Mouse (Mus musculus): ENCODE measurements around the gene Gm4737. TPM values are rescaled to one million over a fixed set of nuclear protein-coding genes. Genes with fewer than 3 reads are reported as not detected.

The Gm4737 gene
- polyA plus RNA-seq, 1 experiment from 2014 or later: 2.5 TPM

DNA sequence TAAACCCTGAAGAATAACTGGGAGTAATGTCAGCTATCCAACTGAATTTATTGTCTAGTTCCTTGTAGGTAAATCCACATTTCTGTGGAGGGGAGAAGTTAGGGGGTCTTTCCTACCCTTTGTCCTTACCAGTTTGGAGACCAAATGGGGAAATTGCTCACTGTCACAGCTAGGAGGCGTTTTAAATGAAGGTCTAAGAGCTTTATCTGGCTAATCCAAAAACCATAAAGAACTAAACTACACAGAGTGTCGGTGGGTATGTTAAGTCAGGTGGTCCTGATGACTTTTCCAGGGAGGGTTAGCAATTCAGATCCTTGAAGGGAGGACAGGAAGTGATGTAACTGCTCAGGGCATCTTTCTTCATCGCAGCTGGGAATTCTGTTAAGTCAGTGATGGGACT is 34.3 kb downstream of the Gm4737 start:
- no peaks in the 10 kb centered on the region for H3K9me3 ChIP-seq (replicated peaks)
- no peaks in the 10 kb centered on the region for H3K36me3 ChIP-seq
- ATAC-seq (ENCODE audit: low read depth): no peak
- H3K27ac ChIP-seq: no peak overlapping the region
- H3K27me3 ChIP-seq: no peaks in the 10 kb centered on the region
- H3K4me3 ChIP-seq (replicated peaks): no peak overlapping the region
- 28% methylated on average over 3 of the region's 3 CpGs for WGBS (ENCODE audit: insufficient replicate concordance)
- H3K4me1 ChIP-seq (replicated peaks): no peaks in the 10 kb centered on the region
- no peak overlapping the region for H3K9ac ChIP-seq
- no peak for DNase-seq
- H3K4me2 ChIP-seq: no peak overlapping the region

DNA sequence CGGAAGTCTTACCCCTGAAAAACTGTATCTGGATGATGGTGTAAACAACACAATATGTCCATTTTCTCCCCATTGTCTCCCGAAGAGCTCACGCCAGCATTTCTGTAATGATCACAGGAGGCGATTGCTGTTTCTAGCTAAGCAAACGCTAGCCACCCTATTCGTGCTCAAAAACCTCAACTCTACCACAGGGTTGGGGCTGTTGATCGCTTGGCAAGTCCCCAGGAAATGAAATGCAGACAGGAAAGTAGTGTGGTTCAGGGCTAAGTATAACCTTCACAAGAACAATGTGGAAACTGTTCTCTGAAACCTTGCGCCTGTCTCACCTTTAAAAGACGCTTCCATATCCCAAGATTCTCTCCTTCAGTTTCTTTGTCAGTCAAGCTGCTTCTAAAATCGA is 34.9 kb downstream of the Gm4737 start, which contains the start of gene Cd96:
Cd96 (minus strand) TSS at position 232 of the 400 bp plus-strand sequence.
- 21% methylated on average over 10 of the region's 10 CpGs for WGBS (ENCODE audit: insufficient replicate concordance)
- H3K4me2 ChIP-seq: no peak within 1 kb of the TSS
- ATAC-seq (ENCODE audit: low read depth): no peak

GRCm38 (mm10) chr16:46117645-46118044 is 37.2 kb downstream of the Gm4737 start:
- Histone ChIP-seq H3K9me3 (replicated peaks) (no peaks in the 10 kb centered on the region), H3K9ac (no peak overlapping the region), H3K27me3 (no peaks in the 10 kb centered on the region), H3K36me3 (no peaks in the 10 kb centered on the region), H3K4me3 (replicated peaks) (no peak overlapping the region), H3K4me1 (replicated peaks) (no peaks in the 10 kb centered on the region), H3K4me2 (no peak overlapping the region), H3K27ac (no peak overlapping the region)
- WGBS (ENCODE audit: insufficient replicate concordance): 67% methylated on average over 3 of the region's 3 CpGs
- no peak for DNase-seq
- ATAC-seq (ENCODE audit: low read depth): no peak

More for the DNA sequence above, 34.9 kb downstream of the Gm4737 start, which contains the start of gene Cd96:
- Histone ChIP-seq H3K27me3 (no peaks in the 10 kb centered on the region), H3K9ac (no peak within 1 kb of the TSS), H3K27ac (no peak within 1 kb of the TSS), H3K36me3 (no peaks in the 10 kb centered on the region), H3K4me3 (replicated peaks) (no peak within 1 kb of the TSS), H3K9me3 (replicated peaks) (no peaks in the 10 kb centered on the region), H3K4me1 (replicated peaks) (no peaks in the 10 kb centered on the region)
- DNase-seq: no peak

DNA sequence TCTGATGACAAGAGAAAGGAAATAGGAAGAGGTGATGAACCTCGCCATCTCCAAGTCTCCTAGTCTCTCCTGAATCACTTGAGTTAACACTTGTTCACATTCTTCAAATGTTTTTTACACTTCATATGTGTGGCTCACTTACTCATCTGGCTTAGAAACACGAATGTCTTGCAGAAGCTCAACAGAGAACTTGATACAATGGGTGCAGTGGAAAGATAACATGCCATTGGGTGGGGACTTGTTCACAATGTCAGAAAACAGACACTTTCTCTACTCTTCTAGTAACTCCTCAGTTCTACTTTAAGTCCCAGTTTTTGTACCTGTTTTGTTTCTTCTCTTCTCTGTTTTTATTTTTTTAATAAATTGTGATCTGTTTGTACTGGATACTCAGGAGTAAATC is 40.1 kb downstream of the Gm4737 start:
- no peak for DNase-seq
- Histone ChIP-seq H3K4me3 (replicated peaks) (no peak overlapping the region), H3K36me3 (no peaks in the 10 kb centered on the region), H3K4me1 (replicated peaks) (no peaks in the 10 kb centered on the region), H3K4me2 (no peak overlapping the region), H3K27me3 (no peaks in the 10 kb centered on the region), H3K27ac (no peak overlapping the region), H3K9me3 (replicated peaks) (no peaks in the 10 kb centered on the region), H3K9ac (no peak overlapping the region)
- WGBS (ENCODE audit: insufficient replicate concordance): 32% methylated on average over 2 of the region's 2 CpGs
- no peak for ATAC-seq (ENCODE audit: low read depth)

DNA sequence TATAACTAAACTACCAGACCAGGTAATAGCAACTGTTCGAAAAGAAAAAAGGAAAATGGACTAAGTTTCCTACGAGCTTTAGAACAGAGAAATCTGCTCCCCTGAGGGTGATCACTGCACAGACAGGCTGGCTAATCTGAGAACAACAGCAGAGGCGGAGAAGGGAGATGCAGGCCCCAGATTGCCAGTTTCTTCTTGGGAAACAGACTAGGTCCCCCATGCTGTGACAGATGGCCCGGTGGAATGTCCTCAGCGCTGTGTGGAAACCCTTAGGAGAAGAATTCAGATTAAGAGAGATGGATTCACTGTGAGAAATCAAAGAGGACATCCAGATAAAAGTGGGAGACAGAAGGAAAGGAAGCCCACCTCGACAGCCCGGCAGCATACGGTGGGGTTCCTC is 45.3 kb downstream of the Gm4737 start:
- H3K4me1 ChIP-seq (replicated peaks): no peaks in the 10 kb centered on the region
- no peak overlapping the region for H3K27ac ChIP-seq
- H3K4me2 ChIP-seq: no peak overlapping the region
- H3K9me3 ChIP-seq (replicated peaks): no peaks in the 10 kb centered on the region
- 35% methylated on average over 8 of the region's 8 CpGs for WGBS (ENCODE audit: insufficient replicate concordance)
- H3K9ac ChIP-seq: no peak overlapping the region
- no peaks in the 10 kb centered on the region for H3K36me3 ChIP-seq
- no peak for ATAC-seq (ENCODE audit: low read depth)
- DNase-seq: no peak
- no peaks in the 10 kb centered on the region for H3K27me3 ChIP-seq
- no peak overlapping the region for H3K4me3 ChIP-seq (replicated peaks)

DNA sequence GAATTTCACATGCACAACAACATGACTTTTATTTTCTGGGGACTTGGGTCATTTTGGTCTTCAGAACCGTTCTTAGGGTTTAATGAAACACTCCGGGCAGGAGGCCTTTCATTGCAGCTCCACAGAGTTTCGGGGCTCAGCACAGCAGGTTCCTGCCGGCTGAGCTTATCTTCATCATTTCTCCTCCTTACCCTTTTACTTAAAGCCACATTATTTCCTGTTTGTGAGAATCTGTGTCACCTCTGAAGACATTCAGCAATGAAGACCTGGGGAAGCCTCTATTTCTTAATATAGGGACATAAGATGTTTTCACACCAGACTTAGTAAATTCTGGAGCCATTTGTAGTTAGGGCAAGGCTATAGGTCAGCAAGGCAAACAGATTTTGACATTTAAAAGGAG is 47.4 kb downstream of the Gm4737 start:
- no peak for ATAC-seq (ENCODE audit: low read depth)
- WGBS (ENCODE audit: insufficient replicate concordance): 32% methylated on average over 4 of the region's 4 CpGs
- H3K9me3 ChIP-seq (replicated peaks): no peaks in the 10 kb centered on the region
- H3K4me3 ChIP-seq (replicated peaks): no peak overlapping the region
- no peak overlapping the region for H3K9ac ChIP-seq
- DNase-seq: no peak
- no peaks in the 10 kb centered on the region for H3K36me3 ChIP-seq
- H3K27ac ChIP-seq: no peak overlapping the region
- H3K27me3 ChIP-seq: no peaks in the 10 kb centered on the region
- no peak overlapping the region for H3K4me2 ChIP-seq
- no peaks in the 10 kb centered on the region for H3K4me1 ChIP-seq (replicated peaks)

DNA sequence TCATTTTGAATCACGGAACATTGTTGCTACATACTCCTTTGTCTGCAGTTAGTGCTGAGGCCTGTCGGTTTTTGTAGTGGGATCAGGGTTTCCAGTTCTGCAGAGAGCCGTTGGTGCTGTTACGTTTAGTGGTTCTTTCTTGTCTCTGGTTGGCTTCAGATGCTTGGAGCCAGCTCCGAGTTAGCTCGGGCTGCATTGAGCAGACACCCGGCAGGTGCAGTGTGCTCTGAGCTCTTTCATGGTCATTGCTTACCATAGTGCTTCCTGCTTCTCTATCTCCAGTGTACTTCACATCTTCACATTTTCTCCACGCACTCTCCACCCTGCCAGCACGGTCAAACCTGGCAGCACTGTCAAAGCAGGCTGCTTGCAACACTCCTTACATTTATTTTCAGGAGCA is 50.4 kb downstream of the Gm4737 start:
- Histone ChIP-seq H3K9me3 (replicated peaks) (no peaks in the 10 kb centered on the region), H3K4me3 (replicated peaks) (no peak overlapping the region), H3K27ac (no peak overlapping the region), H3K4me2 (no peak overlapping the region), H3K4me1 (replicated peaks) (no peaks in the 10 kb centered on the region), H3K27me3 (no peaks in the 10 kb centered on the region), H3K9ac (no peak overlapping the region), H3K36me3 (no peaks in the 10 kb centered on the region)
- DNase-seq (no peak), ATAC-seq (ENCODE audit: low read depth) (no peak)
- WGBS (ENCODE audit: insufficient replicate concordance): 59% methylated on average over 9 of the region's 9 CpGs

Other genes starting within 250 kb of the Gm4737 start
- gene Phldb2, start 201.5 kb downstream of the Gm4737 start, polyA plus RNA-seq (2015; fragmentation: Nextera tagmentation; extraction: Ambion mirVana): 12.9 and 14.1 TPM in 2 replicates
- gene Plcxd2, start 144.9 kb downstream of the Gm4737 start, polyA plus RNA-seq (2015; fragmentation: Nextera tagmentation; extraction: Ambion mirVana): 2.2 and 2.7 TPM in 2 replicates
- gene Cd96, start 34.8 kb downstream of the Gm4737 start, polyA plus RNA-seq (2015; fragmentation: Nextera tagmentation; extraction: Ambion mirVana): 0.08 TPM in 1 of 2 replicates, not detected in the other